Mouse (Mus musculus) retina, adult 2 months (tissue): ENCODE measurements around the gene Tnik.

Source experiments
- DNase-seq: peaks from one replicate; pipeline ENCODE4 v3.0.0-alpha.2; 2012; ENCODE audit warnings: low read depth, low spot score

The Tnik gene

GRCm38 (mm10) chr3:28263002-28263947 lies at the start of gene Tnik:
Gene Tnik, plus strand, starts transcription at chr3:28263214.
- peak; percentile 38 for DNase-seq

- DNase-seq, result no peak
Observed at GRCm38 (mm10) chr3:28214886-28215311, 48.1 kb upstream of the Tnik start.

GRCm38 (mm10) chr3:28217001-28217400 lies 46.0 kb upstream of the Tnik start:
- DNase-seq, result no peak

- DNase-seq, result no peak
Observed at GRCm38 (mm10) chr3:28219533-28219932, 43.5 kb upstream of the Tnik start.

- DNase-seq, result no peak
Observed at GRCm38 (mm10) chr3:28219964-28220363, 43.0 kb upstream of the Tnik start.

- no peak for DNase-seq
Observed at GRCm38 (mm10) chr3:28224437-28225356, 38.3 kb upstream of the Tnik start.

- no peak for DNase-seq
Observed at GRCm38 (mm10) chr3:28225357-28225905, 37.6 kb upstream of the Tnik start.

GRCm38 (mm10) chr3:28226181-28226580 lies 36.8 kb upstream of the Tnik start:
- no peak for DNase-seq

GRCm38 (mm10) chr3:28228930-28229329 lies 34.1 kb upstream of the Tnik start:
- DNase-seq, result no peak

- DNase-seq, result no peak
Observed at GRCm38 (mm10) chr3:28229503-28229902, 33.5 kb upstream of the Tnik start.

- no peak for DNase-seq
Observed at GRCm38 (mm10) chr3:28232885-28233284, 30.1 kb upstream of the Tnik start.

GRCm38 (mm10) chr3:28234179-28234578 lies 28.8 kb upstream of the Tnik start:
- DNase-seq, result no peak

- no peak for DNase-seq
Observed at GRCm38 (mm10) chr3:28236689-28237088, 26.3 kb upstream of the Tnik start.

GRCm38 (mm10) chr3:28238136-28238535 lies 24.9 kb upstream of the Tnik start:
- DNase-seq, result no peak

GRCm38 (mm10) chr3:28242561-28242960 lies 20.5 kb upstream of the Tnik start:
- DNase-seq, result no peak

- no peak for DNase-seq
Observed at GRCm38 (mm10) chr3:28244244-28244890, 18.6 kb upstream of the Tnik start.

GRCm38 (mm10) chr3:28248255-28248957 lies 14.6 kb upstream of the Tnik start:
- DNase-seq, result no peak

GRCm38 (mm10) chr3:28255711-28256110 lies 7.3 kb upstream of the Tnik start:
- DNase-seq, result no peak

GRCm38 (mm10) chr3:28262371-28263001 lies 528 bp upstream of the Tnik start:
- no peak for DNase-seq
